Mouse (Mus musculus) gastrocnemius, postnatal 25 days (tissue): ENCODE results near the gene Esrrg. TPM values are rescaled to one million over a fixed set of nuclear protein-coding genes. Genes with fewer than 3 reads are reported as not detected.

ENCODE experiments used
- DNase-seq: peaks from one replicate; pipeline ENCODE4 v3.0.0; 2022
- total RNA-seq, 2 experiments: library from RNA; stranded (reverse); gene quantifications; 1 replicate in 1 of 2; 2 replicates in 1 of 2; pipeline ENCODE4 v1.2.3; 2021

Esrrg gene
- total RNA-seq, 2 experiments from 2014 or later = 15.1 to 24.8 TPM

- no peak for DNase-seq
Observed at GRCm38 (mm10) chr1:187911201-187911600, 302.6 kb downstream of the Esrrg start.

DNA sequence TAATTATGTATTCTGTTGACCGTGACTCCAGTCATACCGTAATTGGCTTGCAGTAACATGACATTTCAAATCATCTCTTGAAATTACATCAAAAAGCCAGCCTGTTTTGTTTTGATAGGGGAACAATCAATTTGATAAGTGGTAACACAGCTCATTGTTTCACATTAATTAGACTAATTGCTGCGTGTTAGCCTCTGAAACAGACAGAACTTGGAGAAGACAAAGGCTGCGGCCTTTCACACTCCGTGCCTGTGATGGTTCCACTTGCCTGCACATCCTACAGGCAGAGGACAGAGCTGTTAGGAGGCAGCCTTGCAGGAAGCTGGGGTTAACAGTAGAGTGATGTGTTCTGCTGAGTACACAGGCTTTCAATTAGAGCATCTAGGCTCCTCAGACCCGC lies 309.7 kb downstream of the Esrrg start:
- no peak for DNase-seq

- peak; percentile 49 for DNase-seq
Observed at GRCm38 (mm10) chr1:187918939-187919338, 310.3 kb downstream of the Esrrg start.

DNA sequence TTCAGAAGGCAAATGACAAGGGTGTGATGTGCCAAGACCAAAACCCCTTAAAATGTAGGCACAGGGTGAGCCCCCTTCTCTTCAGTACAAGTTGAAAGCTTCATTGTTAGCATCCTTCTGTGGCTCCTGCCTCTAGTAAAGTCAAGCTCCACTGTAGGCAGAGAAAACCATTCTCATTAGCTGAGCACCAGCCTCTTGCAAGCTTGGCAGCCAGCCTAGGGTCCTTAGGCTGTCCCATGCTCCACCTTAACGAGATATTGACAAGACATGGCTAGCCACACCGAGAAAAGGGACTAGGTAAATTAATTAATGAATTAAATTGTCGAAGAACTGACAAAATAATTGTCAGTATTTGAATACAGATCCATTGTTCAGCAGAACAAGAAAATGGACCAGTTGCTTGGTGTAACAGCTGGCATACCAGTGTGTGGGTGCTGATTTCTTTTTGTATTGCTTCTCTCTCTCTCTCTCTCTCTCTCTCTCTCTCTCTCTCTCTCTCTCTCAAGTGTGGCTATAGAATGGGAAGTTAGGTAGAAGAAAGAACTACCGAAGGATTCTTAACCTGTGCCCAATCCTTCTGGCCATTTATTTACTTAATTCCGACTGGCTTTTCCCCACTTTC lies 311.7 kb downstream of the Esrrg start:
- DNase-seq = no peak

GRCm38 (mm10) chr1:187931146-187931545 lies 322.6 kb downstream of the Esrrg start:
- DNase-seq = no peak

DNA sequence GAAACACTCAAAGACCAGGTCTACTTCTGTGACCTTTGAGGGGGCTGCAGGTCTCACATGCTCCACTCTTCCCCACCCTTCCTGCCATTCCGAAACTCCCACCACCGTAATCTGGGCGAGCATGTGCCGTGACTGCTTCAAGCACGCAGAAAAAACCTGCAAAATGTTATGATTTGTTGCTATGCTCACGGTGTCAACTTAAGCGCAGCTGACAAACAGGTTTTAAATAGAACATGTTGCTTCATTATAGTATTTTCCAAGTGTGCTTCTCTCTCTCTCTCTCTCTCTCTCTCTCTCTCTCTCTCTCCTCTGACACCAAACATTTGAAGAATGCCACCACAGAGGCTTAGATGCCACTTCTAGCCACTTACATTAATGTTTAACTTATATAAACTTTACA lies 330.1 kb downstream of the Esrrg start:
- DNase-seq = no peak

GRCm38 (mm10) chr1:187939078-187939477 lies 330.5 kb downstream of the Esrrg start:
- DNase-seq = no peak

GRCm38 (mm10) chr1:187951506-187951905 lies 342.9 kb downstream of the Esrrg start:
- no peak for DNase-seq

GRCm38 (mm10) chr1:187956702-187957101 lies 348.1 kb downstream of the Esrrg start:
- DNase-seq = no peak

DNA sequence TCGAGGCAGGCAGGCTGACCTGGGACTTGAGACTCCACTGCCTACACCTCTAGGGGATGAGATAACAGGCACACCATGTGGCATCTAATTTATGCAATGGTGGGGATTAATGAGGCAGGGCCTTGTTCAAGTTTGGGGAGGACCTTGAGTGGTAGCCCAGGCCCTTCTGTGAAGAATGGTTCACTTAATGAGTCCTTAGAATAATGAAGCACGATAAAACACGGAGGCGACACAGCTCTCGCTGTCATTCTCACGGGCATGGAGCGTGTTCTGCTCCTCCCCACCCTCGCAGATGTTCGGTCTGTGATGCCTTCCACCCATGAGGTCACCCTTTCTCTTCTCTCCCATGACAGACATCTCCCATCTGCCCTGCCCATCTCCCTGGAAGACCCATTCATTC lies 350.6 kb downstream of the Esrrg start:
- no peak for DNase-seq

GRCm38 (mm10) chr1:187961452-187961851 lies 352.9 kb downstream of the Esrrg start:
- DNase-seq = no peak

GRCm38 (mm10) chr1:187964829-187965760 lies 356.5 kb downstream of the Esrrg start:
- no peak for DNase-seq

DNA sequence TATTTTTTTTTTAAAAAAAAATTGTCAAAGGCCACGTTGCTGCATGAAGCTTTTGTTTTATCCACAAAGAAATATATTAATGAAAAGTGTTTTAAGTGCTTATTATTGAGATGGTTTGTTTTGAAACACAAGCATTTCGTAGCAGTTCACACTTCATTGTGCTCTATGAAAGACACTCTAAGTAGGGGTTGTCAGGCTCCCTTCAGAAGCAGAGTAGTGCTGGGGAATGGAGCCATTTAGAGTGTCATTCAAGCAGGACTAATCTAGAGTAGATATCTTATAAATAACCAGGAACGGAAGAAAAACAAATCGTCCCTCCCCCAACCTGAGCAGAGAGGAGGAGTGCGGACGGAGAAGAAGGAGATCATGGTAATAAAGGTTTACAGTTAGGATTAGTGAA lies 357.3 kb downstream of the Esrrg start:
- DNase-seq = no peak

DNA sequence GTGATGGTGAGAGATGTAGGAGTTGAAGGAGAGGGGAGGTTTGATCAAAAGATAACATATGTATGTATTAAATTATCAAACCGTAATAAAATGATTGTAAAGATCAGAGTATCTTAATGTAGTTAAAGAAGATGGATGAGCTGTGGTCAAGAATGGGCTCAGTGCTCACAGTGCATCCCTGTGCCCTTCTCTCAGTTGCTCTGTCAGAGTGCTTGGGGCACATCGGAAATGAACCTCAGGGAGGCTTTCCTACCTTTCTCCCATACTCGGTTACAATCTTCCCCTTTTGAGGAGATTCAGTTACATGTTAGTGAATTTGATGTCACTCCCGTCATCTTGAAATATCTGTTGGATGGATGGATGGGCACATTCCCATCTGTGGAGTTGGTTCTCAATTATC lies 359.8 kb downstream of the Esrrg start:
- no peak for DNase-seq

DNA sequence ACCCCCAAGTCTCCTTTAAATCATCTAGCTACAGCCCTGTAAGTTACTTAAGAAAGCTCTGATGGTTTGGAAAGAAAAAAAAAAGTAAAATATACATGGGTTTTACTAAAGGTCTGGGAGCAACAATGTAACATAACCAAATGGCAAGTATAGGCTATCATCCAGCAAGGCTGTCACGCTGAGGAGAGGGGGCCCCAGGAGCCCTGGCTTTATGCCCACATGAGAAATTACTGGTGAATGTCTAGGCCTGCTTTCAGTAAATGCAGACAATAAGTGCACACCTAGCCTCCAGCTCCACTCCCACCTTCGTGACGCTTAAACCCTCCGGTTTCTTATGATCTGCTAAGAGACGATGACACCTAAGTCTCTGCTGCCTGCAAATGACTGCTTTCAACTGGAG lies 360.9 kb downstream of the Esrrg start:
- no peak for DNase-seq

DNA sequence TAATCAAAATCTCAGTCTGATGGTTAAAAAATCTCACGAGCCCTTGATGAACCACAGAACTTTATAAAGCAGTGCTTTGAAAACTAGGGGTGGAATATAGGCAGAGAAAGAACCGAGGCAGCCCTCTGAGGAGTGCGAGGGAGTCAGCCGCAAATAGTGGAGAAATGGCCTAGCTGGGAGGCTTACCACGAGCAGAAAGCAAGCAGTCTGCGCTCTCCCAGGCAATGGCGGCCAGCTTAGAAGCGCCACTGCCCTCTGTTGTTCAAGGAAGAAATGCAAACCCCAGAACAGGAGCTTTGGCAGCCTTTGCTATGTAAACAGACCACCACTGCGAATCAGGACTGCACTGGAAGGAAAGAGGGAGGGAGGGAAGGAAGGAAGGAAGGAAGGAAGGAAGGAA lies 365.8 kb downstream of the Esrrg start:
- peak; percentile 24 for DNase-seq

GRCm38 (mm10) chr1:187975465-187976352 lies 367.1 kb downstream of the Esrrg start:
- DNase-seq = no peak

DNA sequence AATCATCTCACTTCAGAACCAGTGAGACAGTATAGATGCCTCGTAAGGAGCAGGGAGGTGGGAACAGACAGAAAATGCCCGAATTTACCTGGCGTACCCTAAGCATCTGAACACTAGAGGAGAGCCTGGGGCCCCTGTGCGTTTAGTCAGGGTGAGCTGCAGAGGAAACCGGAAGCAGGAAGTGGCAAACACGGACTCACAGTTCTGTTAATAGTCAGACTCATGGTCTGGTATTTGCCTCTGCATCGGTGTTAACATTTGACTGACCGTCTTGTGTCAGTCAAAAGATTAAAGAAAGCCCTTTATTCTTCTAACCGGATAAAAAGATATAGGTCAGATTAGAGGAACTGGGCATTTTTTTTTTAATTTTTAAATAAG lies 367.8 kb downstream of the Esrrg start:
- no peak for DNase-seq

GRCm38 (mm10) chr1:187981028-187981427 lies 372.4 kb downstream of the Esrrg start:
- DNase-seq = no peak

DNA sequence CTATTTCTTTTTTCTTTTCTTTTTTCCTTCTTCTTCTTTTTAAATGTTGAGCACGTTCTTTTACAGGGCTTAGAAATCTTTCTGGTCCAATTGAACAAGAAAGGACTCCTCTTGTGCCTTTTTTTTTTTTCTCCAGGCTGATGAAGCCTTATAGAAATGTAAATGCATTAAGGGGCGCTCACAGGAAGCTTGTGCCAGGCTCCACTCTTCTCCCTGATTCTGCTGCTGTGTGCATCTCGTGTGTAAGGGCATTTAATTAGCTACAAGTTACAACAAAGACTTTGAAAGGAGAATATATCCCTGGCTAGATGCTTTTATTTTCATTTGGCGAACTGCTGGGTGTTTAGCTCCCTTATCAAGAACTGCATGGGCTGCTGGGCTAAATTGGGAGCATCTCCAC lies 374.6 kb downstream of the Esrrg start:
- DNase-seq = no peak

GRCm38 (mm10) chr1:187990161-187990560 lies 381.6 kb downstream of the Esrrg start:
- no peak for DNase-seq

GRCm38 (mm10) chr1:187997584-187998338 lies 389.2 kb downstream of the Esrrg start:
- DNase-seq = peak; percentile 59
